Mouse (Mus musculus) midbrain, embryonic 12.5 days (tissue): ENCODE data around the gene Gm20388. TPM values are rescaled to one million over a fixed set of nuclear protein-coding genes. Genes with fewer than 3 reads are reported as not detected.

ENCODE experiments used
- ATAC-seq: fragments of 200-750 bp; cut with Nextera tagmentation; 2 replicates; pipeline ENCODE4 v1.8.0; 2017; ENCODE audit warnings: low read depth, moderate TSS enrichment, moderate library complexity; ENCODE audit not compliant: low FRiP score
- H3K27ac ChIP-seq: fragments of 300-500 bp; sonication (generic); replicated peaks from 2 replicates; pipeline ENCODE4 v1.5.1; 2016; ENCODE audit warnings: mild to moderate bottlenecking
- H3K27me3 ChIP-seq: fragments of 300-500 bp; sonication (generic); 2 replicates; pipeline ENCODE4 v1.6.1; 2016; ENCODE audit warnings: mild to moderate bottlenecking
- H3K36me3 ChIP-seq: fragments of 300-500 bp; sonication (generic); 2 replicates; pipeline ENCODE4 v1.6.1; 2016
- H3K4me1 ChIP-seq: fragments of 300-500 bp; sonication (generic); 2 replicates; pipeline ENCODE4 v1.6.1; 2016
- H3K4me2 ChIP-seq: fragments of 300-500 bp; sonication (generic); replicated peaks from 2 replicates; pipeline ENCODE4 v1.6.1; 2016; ENCODE audit warnings: mild to moderate bottlenecking, moderate library complexity
- H3K4me3 ChIP-seq: fragments of 300-500 bp; sonication (generic); 2 replicates; pipeline ENCODE4 v1.5.1; 2016; ENCODE audit warnings: mild to moderate bottlenecking
- H3K9ac ChIP-seq: fragments of 300-500 bp; sonication (generic); replicated peaks from 2 replicates; pipeline ENCODE4 v1.6.1; 2016; ENCODE audit warnings: mild to moderate bottlenecking, moderate library complexity
- H3K9me3 ChIP-seq: fragments of 300-500 bp; sonication (generic); 2 replicates; pipeline ENCODE4 v1.6.1; 2016; ENCODE audit warnings: mild to moderate bottlenecking
- WGBS: fragments of 180-500 bp; shearing (Covaris S2); methylation state at CpG from one replicate; pipeline ENCODE4 v1.1.7; 2016; 5-methylcytosine and 5-hydroxymethylcytosine counted together
- polyA plus RNA-seq: library from polyadenylated mRNA; unstranded; fragments of >200 nt; fragmentation: Nextera tagmentation; extraction: Ambion mirVana; gene quantifications from 2 replicates; pipeline ENCODE4 v1.2.1, GENCODE M21; 2016

Gene Gm20388
- polyA plus RNA-seq, 1 experiment from 2014 or later, result not detected

- Histone ChIP-seq H3K27me3 (no peaks in the 10 kb centered on the region), H3K4me3 (no peak overlapping the region), H3K9me3 (no peaks in the 10 kb centered on the region), H3K36me3 (no peaks in the 10 kb centered on the region), H3K4me1 (peaks cover 4% of the 10 kb centered on the region; the same call in 1 of the 2 replicates), H3K27ac (no peak overlapping the region), H3K9ac (no peak overlapping the region), H3K4me2 (no peak overlapping the region)
- ATAC-seq, result no peak
- 60% methylated on average over 10 of the region's 10 CpGs for WGBS
These were observed 2144.7 kb downstream of the Gm20388 start for GRCm38 (mm10) chr8:122055321-122055720.

DNA sequence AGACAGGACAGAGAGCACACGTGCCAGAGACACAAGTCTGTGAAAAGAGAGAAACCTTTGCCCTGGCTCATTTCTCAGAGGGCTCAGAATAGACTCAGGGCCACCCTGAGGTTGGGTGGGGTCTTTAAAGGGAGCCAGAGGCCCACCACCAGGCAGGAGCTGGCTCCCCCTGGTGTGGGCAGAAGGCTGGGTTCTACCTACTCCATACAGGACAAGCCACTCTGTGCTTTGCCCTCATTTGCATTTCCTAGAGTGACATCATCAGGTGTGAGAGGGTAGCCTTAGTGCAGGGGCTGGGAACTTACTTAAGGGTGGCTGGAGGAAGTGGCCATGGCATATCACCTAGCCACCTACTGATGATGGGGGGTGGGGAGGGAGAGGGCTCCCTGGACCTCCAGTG, 2145.5 kb downstream of the Gm20388 start:
- Histone ChIP-seq H3K4me1 (peaks cover 5% of the 10 kb centered on the region; the same call in 1 of the 2 replicates), H3K36me3 (no peaks in the 10 kb centered on the region), H3K4me3 (no peak overlapping the region), H3K4me2 (no peak overlapping the region), H3K9ac (no peak overlapping the region), H3K27me3 (no peaks in the 10 kb centered on the region), H3K9me3 (no peaks in the 10 kb centered on the region), H3K27ac (no peak overlapping the region)
- no peak for ATAC-seq
- WGBS, result 33% methylated on average over 1 of the region's 1 CpGs

DNA sequence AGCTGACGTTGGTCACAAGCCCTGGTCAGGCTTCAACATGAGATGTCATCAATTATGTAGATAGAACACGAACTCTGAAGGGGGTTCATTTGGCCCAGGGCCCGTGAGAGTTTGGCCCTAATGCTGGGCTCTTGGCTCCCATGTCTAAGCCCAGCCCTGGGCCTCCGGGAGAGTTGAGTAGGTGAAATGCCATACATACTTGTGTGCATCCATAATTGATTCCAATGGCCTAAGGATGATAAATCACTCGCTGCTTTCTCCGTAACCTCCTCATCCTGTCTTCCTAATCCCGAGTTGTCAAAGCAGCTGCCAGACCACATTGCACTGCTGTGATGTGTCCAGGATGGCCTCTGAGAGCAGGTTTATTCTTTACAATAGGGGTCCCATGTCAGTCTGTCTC, 2146.2 kb downstream of the Gm20388 start:
- no peaks in the 10 kb centered on the region for H3K36me3 ChIP-seq
- H3K27ac ChIP-seq, result no peak overlapping the region
- H3K27me3 ChIP-seq, result no peaks in the 10 kb centered on the region
- H3K4me2 ChIP-seq, result no peak overlapping the region
- ATAC-seq, result no peak
- no peak overlapping the region for H3K4me3 ChIP-seq
- peaks cover 5% of the 10 kb centered on the region; the same call in 1 of the 2 replicates for H3K4me1 ChIP-seq
- no peak overlapping the region for H3K9ac ChIP-seq
- WGBS, result 87% methylated on average over 7 of the region's 7 CpGs
- H3K9me3 ChIP-seq, result no peaks in the 10 kb centered on the region

GRCm38 (mm10) chr8:122058510-122058909, 2147.9 kb downstream of the Gm20388 start:
- no peaks in the 10 kb centered on the region for H3K27me3 ChIP-seq
- peaks cover 5% of the 10 kb centered on the region; the same call in 1 of the 2 replicates for H3K4me1 ChIP-seq
- no peaks in the 10 kb centered on the region for H3K9me3 ChIP-seq
- H3K36me3 ChIP-seq, result no peaks in the 10 kb centered on the region
- no peak overlapping the region for H3K27ac ChIP-seq
- no peak overlapping the region for H3K9ac ChIP-seq
- WGBS, result 55% methylated on average over 9 of the region's 9 CpGs
- ATAC-seq, result no peak
- H3K4me2 ChIP-seq, result no peak overlapping the region
- H3K4me3 ChIP-seq, result no peak overlapping the region

- no peaks in the 10 kb centered on the region for H3K9me3 ChIP-seq
- H3K9ac ChIP-seq, result no peak overlapping the region
- H3K4me3 ChIP-seq, result no peak overlapping the region
- 80% methylated on average over 8 of the region's 8 CpGs for WGBS
- H3K27ac ChIP-seq, result no peak overlapping the region
- ATAC-seq, result no peak
- H3K36me3 ChIP-seq, result no peaks in the 10 kb centered on the region
- no peaks in the 10 kb centered on the region for H3K27me3 ChIP-seq
- no peak overlapping the region for H3K4me2 ChIP-seq
- peaks cover 5% of the 10 kb centered on the region; the same call in 1 of the 2 replicates for H3K4me1 ChIP-seq
These were observed 2148.3 kb downstream of the Gm20388 start for GRCm38 (mm10) chr8:122058951-122059350.

DNA sequence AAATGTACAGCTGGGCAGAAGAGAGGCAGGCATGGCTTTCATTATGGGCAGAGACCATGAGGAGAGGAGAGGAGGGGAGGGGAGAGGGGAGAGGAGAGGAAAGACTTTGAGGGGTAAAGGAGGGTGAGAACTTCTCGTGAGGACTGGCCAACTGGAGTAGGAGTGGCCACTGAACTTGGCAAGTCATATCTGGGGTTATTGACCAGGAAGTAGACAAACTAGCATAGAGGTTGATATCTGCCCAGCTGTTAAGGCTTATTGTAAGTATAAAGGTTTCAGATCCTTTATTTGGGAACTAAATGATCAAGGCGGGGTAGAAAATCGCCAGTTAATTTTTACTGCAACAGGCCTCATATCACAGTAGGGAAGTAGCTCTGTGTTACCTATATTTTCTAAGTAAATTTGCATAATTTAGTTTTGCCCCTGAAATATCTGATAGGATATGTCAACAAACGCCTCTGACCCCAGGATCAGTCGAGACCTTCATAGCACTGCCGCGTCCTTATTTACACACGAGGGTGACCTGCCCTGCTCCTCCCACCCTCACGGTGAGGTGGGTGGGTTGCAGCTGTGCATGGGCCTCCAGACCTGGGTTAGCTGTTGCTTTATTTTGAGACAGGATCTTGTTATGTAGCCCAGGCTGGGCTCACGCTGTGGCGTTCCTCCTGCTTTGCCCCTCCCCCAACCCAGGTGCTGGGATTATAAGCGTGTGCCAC, 2152.0 kb downstream of the Gm20388 start:
- Histone ChIP-seq H3K9me3 (no peaks in the 10 kb centered on the region), H3K4me2 (no peak overlapping the region), H3K27me3 (no peaks in the 10 kb centered on the region), H3K4me3 (no peak overlapping the region), H3K4me1 (peaks cover 5% of the 10 kb centered on the region; the same call in 1 of the 2 replicates), H3K27ac (no peak overlapping the region), H3K9ac (no peak overlapping the region), H3K36me3 (no peaks in the 10 kb centered on the region)
- no peak for ATAC-seq
- WGBS, result 84% methylated on average over 12 of the region's 12 CpGs

DNA sequence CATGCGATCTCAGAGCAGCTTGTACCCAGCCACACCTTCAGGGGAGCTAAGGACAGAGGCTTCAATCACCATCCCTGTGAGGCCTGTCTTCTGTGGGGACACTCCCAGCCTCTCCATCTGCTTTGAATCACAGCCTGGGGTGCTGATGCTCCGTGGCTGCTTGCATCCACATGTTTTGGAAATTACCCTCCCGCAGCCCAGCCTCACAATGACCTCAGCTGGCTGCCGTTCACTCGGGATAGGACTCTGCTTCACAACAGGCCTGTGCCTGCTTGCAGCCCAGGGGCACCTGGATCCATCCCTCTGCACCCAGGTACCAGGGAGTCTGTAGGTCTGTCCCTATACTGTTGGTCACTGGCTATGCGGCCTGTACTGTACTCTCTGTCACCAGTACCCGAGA, 2153.7 kb downstream of the Gm20388 start:
- Histone ChIP-seq H3K36me3 (no peaks in the 10 kb centered on the region), H3K9me3 (no peaks in the 10 kb centered on the region), H3K9ac (no peak overlapping the region), H3K27me3 (no peaks in the 10 kb centered on the region), H3K27ac (no peak overlapping the region), H3K4me2 (no peak overlapping the region), H3K4me1 (peaks cover 5% of the 10 kb centered on the region; the same call in 1 of the 2 replicates), H3K4me3 (no peak overlapping the region)
- WGBS, result 78% methylated on average over 7 of the region's 7 CpGs
- ATAC-seq, result no peak

GRCm38 (mm10) chr8:122067783-122068505, 2157.3 kb downstream of the Gm20388 start:
- 74% methylated on average over 15 of the region's 15 CpGs for WGBS
- Histone ChIP-seq H3K4me1 (no peaks in the 10 kb centered on the region), H3K9me3 (no peaks in the 10 kb centered on the region), H3K27me3 (0 out of 2 replicates have a peak, but pooled peaks cover 5% of the 10 kb centered on the region), H3K36me3 (no peaks in the 10 kb centered on the region), H3K4me2 (no peak overlapping the region), H3K27ac (no peak overlapping the region), H3K4me3 (no peak overlapping the region), H3K9ac (no peak overlapping the region)
- no peak for ATAC-seq

DNA sequence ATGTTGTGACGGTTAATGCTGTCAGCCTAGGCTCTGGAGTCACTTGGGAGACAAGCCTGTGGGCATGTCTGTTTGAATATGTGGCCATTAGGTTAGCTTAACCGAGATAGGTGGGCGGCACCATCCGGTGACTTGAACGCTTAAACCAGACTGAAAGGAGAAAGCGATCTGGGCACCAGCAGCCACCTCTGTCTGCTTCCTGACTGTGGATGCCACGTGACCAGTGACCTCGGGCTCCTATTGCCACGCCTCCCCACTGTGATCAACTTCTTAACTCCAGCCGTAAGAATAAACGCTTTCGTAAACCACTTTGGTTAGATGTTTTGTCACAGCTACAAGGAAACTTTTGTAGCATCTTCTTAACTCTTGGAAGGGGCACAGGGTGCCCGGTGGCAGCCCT, 2158.0 kb downstream of the Gm20388 start:
- 82% methylated on average over 13 of the region's 13 CpGs for WGBS

GRCm38 (mm10) chr8:122069281-122069680, 2158.6 kb downstream of the Gm20388 start:
- Histone ChIP-seq H3K9ac (no peak overlapping the region), H3K4me3 (no peak overlapping the region), H3K4me2 (no peak overlapping the region), H3K27ac (no peak overlapping the region), H3K36me3 (no peaks in the 10 kb centered on the region), H3K4me1 (no peaks in the 10 kb centered on the region), H3K9me3 (no peaks in the 10 kb centered on the region), H3K27me3 (0 out of 2 replicates have a peak, but pooled peaks cover 5% of the 10 kb centered on the region)
- no peak for ATAC-seq
- 89% methylated on average over 11 of the region's 11 CpGs for WGBS

More for the DNA sequence above, 2158.0 kb downstream of the Gm20388 start:
- Histone ChIP-seq H3K4me1 (no peaks in the 10 kb centered on the region), H3K9ac (no peak overlapping the region), H3K4me3 (no peak overlapping the region), H3K27ac (no peak overlapping the region), H3K4me2 (no peak overlapping the region), H3K36me3 (no peaks in the 10 kb centered on the region), H3K9me3 (no peaks in the 10 kb centered on the region), H3K27me3 (0 out of 2 replicates have a peak, but pooled peaks cover 5% of the 10 kb centered on the region)
- no peak for ATAC-seq

- ATAC-seq, result no peak
- WGBS, result 64% methylated on average over 4 of the region's 4 CpGs
- Histone ChIP-seq H3K4me3 (no peak overlapping the region), H3K36me3 (no peaks in the 10 kb centered on the region), H3K4me2 (no peak overlapping the region), H3K9ac (no peak overlapping the region), H3K27me3 (peaks cover 9% of the 10 kb centered on the region; the same call in 1 of the 2 replicates), H3K27ac (no peak overlapping the region), H3K9me3 (no peaks in the 10 kb centered on the region), H3K4me1 (no peaks in the 10 kb centered on the region; the same call in 1 of the 2 replicates)
These were observed 2160.6 kb downstream of the Gm20388 start for GRCm38 (mm10) chr8:122071193-122071592.

DNA sequence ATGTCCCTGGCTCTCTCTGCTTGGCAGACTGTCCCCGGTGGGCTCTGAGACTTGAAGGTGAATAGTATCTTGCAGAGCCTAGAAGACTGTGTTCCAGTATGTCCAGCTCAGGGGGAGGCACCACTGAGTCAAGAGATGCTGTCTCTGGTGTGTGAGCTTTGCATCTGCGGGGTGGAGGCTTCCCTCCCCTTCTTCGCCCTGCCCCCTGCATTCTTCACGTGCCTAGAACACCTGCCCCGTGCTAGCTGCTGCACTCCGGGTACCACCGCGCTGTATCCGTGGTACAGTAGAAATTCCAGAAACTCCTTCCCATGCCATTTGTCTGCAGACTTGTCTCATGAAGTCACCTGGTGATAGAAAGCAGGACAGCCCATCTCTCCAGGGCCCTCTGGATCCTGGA, 2163.3 kb downstream of the Gm20388 start:
- peaks cover 2% of the 10 kb centered on the region; the same call in 1 of the 2 replicates for H3K4me1 ChIP-seq
- no peak overlapping the region for H3K4me2 ChIP-seq
- peaks cover 19% of the 10 kb centered on the region for H3K27me3 ChIP-seq
- H3K9me3 ChIP-seq, result no peaks in the 10 kb centered on the region
- no peaks in the 10 kb centered on the region for H3K36me3 ChIP-seq
- no peak overlapping the region for H3K27ac ChIP-seq
- no peak overlapping the region for H3K4me3 ChIP-seq
- WGBS, result 83% methylated on average over 9 of the region's 9 CpGs
- ATAC-seq, result no peak
- no peak overlapping the region for H3K9ac ChIP-seq
